Mouse (Mus musculus): ENCODE results near the gene Ano6. TPM values are rescaled to one million over a fixed set of nuclear protein-coding genes. Genes with fewer than 3 reads are reported as not detected.

Ano6 gene
- polyA plus RNA-seq, 1 experiment = 172 TPM

GRCm38 (mm10) chr15:95904247-95904646 is 113.6 kb downstream of the Ano6 start:
- no peak for TF ChIP-seq CTCF (IDR thresholded peaks at IDR 0.05; ENCODE audit: extremely low read depth, insufficient read length, insufficient replicate concordance, low read depth, low read length)
- no peak for TF ChIP-seq POLR2A (IDR thresholded peaks at IDR 0.05; ENCODE audit: low read depth, low read length)
- Histone ChIP-seq H3K4me1 (ENCODE audit: control insufficient read depth, insufficient read depth, insufficient read length, low read length) (peaks cover 30% of the 10 kb centered on the region), H3K36me3 (ENCODE audit: control insufficient read depth, insufficient read depth, low read length) (peaks cover 5% of the 10 kb centered on the region; the same call in 1 of the 2 replicates), H3K27me3 (ENCODE audit: control insufficient read depth, insufficient read depth, low read length) (no peaks in the 10 kb centered on the region), H3K27ac (ENCODE audit: insufficient read depth, low read depth, low read length) (no peak overlapping the region), H3K4me3 (ENCODE audit: low read depth, low read length) (no peak overlapping the region)
- WGBS = 73% methylated on average over 14 of the region's 14 CpGs

GRCm38 (mm10) chr15:95906017-95906749 is 115.5 kb downstream of the Ano6 start:
- H3K27me3 ChIP-seq (ENCODE audit: control insufficient read depth, insufficient read depth, low read length) = no peaks in the 10 kb centered on the region
- peaks cover 38% of the 10 kb centered on the region for H3K4me1 ChIP-seq (ENCODE audit: control insufficient read depth, insufficient read depth, insufficient read length, low read length)
- no peak for TF ChIP-seq POLR2A (IDR thresholded peaks at IDR 0.05; ENCODE audit: low read depth, low read length)
- TF ChIP-seq CTCF (IDR thresholded peaks at IDR 0.05; ENCODE audit: extremely low read depth, insufficient read length, insufficient replicate concordance, low read depth, low read length) = no peak
- peaks cover 5% of the 10 kb centered on the region; the same call in 1 of the 2 replicates for H3K36me3 ChIP-seq (ENCODE audit: control insufficient read depth, insufficient read depth, low read length)
- no peak overlapping the region for H3K4me3 ChIP-seq (ENCODE audit: low read depth, low read length)
- H3K27ac ChIP-seq (ENCODE audit: insufficient read depth, low read depth, low read length) = peak overlapping the region; percentile 37
- WGBS = 15% methylated on average over 7 of the region's 7 CpGs

- 64% methylated on average over 1 of the region's 1 CpGs for WGBS
- H3K36me3 ChIP-seq (ENCODE audit: control insufficient read depth, insufficient read depth, low read length) = peaks cover 5% of the 10 kb centered on the region; the same call in 1 of the 2 replicates
- H3K27ac ChIP-seq (ENCODE audit: insufficient read depth, low read depth, low read length) = peak overlapping the region; percentile 23
- H3K27me3 ChIP-seq (ENCODE audit: control insufficient read depth, insufficient read depth, low read length) = no peaks in the 10 kb centered on the region
- peaks cover 38% of the 10 kb centered on the region for H3K4me1 ChIP-seq (ENCODE audit: control insufficient read depth, insufficient read depth, insufficient read length, low read length)
- no peak overlapping the region for H3K4me3 ChIP-seq (ENCODE audit: low read depth, low read length)
- no peak for TF ChIP-seq CTCF (IDR thresholded peaks at IDR 0.05; ENCODE audit: extremely low read depth, insufficient read length, insufficient replicate concordance, low read depth, low read length)
- TF ChIP-seq POLR2A (IDR thresholded peaks at IDR 0.05; ENCODE audit: low read depth, low read length) = no peak
These were observed 116.2 kb downstream of the Ano6 start for GRCm38 (mm10) chr15:95906891-95907290.

GRCm38 (mm10) chr15:95907337-95907736 is 116.7 kb downstream of the Ano6 start:
- no peak overlapping the region for H3K4me3 ChIP-seq (ENCODE audit: low read depth, low read length)
- TF ChIP-seq POLR2A (IDR thresholded peaks at IDR 0.05; ENCODE audit: low read depth, low read length) = no peak
- no peak; the same call in 1 of the 2 replicates for TF ChIP-seq CTCF (IDR thresholded peaks at IDR 0.05; ENCODE audit: extremely low read depth, insufficient read length, insufficient replicate concordance, low read depth, low read length)
- WGBS = 60% methylated on average over 10 of the region's 10 CpGs
- peaks cover 6% of the 10 kb centered on the region; the same call in 1 of the 2 replicates for H3K36me3 ChIP-seq (ENCODE audit: control insufficient read depth, insufficient read depth, low read length)
- H3K27me3 ChIP-seq (ENCODE audit: control insufficient read depth, insufficient read depth, low read length) = no peaks in the 10 kb centered on the region
- H3K27ac ChIP-seq (ENCODE audit: insufficient read depth, low read depth, low read length) = peak overlapping the region; percentile 23; the same call in 1 of the 2 replicates
- peaks cover 38% of the 10 kb centered on the region for H3K4me1 ChIP-seq (ENCODE audit: control insufficient read depth, insufficient read depth, insufficient read length, low read length)

- 0 out of 2 replicates have a peak overlapping the region, but pooled peaks have one; percentile 9 for H3K27ac ChIP-seq (ENCODE audit: insufficient read depth, low read depth, low read length)
- H3K27me3 ChIP-seq (ENCODE audit: control insufficient read depth, insufficient read depth, low read length) = no peaks in the 10 kb centered on the region
- H3K36me3 ChIP-seq (ENCODE audit: control insufficient read depth, insufficient read depth, low read length) = peaks cover 9% of the 10 kb centered on the region
- peaks cover 38% of the 10 kb centered on the region for H3K4me1 ChIP-seq (ENCODE audit: control insufficient read depth, insufficient read depth, insufficient read length, low read length)
- H3K4me3 ChIP-seq (ENCODE audit: low read depth, low read length) = no peak overlapping the region
- WGBS = 56% methylated on average over 1 of the region's 1 CpGs
- TF ChIP-seq POLR2A (IDR thresholded peaks at IDR 0.05; ENCODE audit: low read depth, low read length) = no peak
- TF ChIP-seq CTCF (IDR thresholded peaks at IDR 0.05; ENCODE audit: extremely low read depth, insufficient read length, insufficient replicate concordance, low read depth, low read length) = no peak
These were observed 117.3 kb downstream of the Ano6 start for GRCm38 (mm10) chr15:95907909-95908308.

GRCm38 (mm10) chr15:95910099-95910780 is 119.6 kb downstream of the Ano6 start:
- Histone ChIP-seq H3K36me3 (ENCODE audit: control insufficient read depth, insufficient read depth, low read length) (peaks cover 28% of the 10 kb centered on the region), H3K27ac (ENCODE audit: insufficient read depth, low read depth, low read length) (no peak overlapping the region), H3K4me1 (ENCODE audit: control insufficient read depth, insufficient read depth, insufficient read length, low read length) (peaks cover 34% of the 10 kb centered on the region), H3K27me3 (ENCODE audit: control insufficient read depth, insufficient read depth, low read length) (no peaks in the 10 kb centered on the region), H3K4me3 (ENCODE audit: low read depth, low read length) (no peak overlapping the region)
- TF ChIP-seq POLR2A (IDR thresholded peaks at IDR 0.05; ENCODE audit: low read depth, low read length) = no peak
- no peak for TF ChIP-seq CTCF (IDR thresholded peaks at IDR 0.05; ENCODE audit: extremely low read depth, insufficient read length, insufficient replicate concordance, low read depth, low read length)
- WGBS = 55% methylated on average over 3 of the region's 3 CpGs

GRCm38 (mm10) chr15:95914963-95915362 is 124.3 kb downstream of the Ano6 start:
- Histone ChIP-seq H3K27me3 (ENCODE audit: control insufficient read depth, insufficient read depth, low read length) (no peaks in the 10 kb centered on the region), H3K4me1 (ENCODE audit: control insufficient read depth, insufficient read depth, insufficient read length, low read length) (peaks cover 8% of the 10 kb centered on the region), H3K27ac (ENCODE audit: insufficient read depth, low read depth, low read length) (no peak overlapping the region), H3K36me3 (ENCODE audit: control insufficient read depth, insufficient read depth, low read length) (peaks cover 58% of the 10 kb centered on the region), H3K4me3 (ENCODE audit: low read depth, low read length) (no peak overlapping the region)
- TF ChIP-seq POLR2A (IDR thresholded peaks at IDR 0.05; ENCODE audit: low read depth, low read length) (no peak), CTCF (IDR thresholded peaks at IDR 0.05; ENCODE audit: extremely low read depth, insufficient read length, insufficient replicate concordance, low read depth, low read length) (no peak)
- WGBS = 87% methylated on average over 3 of the region's 3 CpGs

Measured in small intestine, adult 2 months (tissue).